Mouse (Mus musculus) small intestine, adult 2 months (tissue): Measurements from ENCODE around the gene Galnt9.

ENCODE experiments used
- CTCF ChIP-seq: fragments of 200-500 bp; IDR thresholded peaks from 2 replicates; pipeline ENCODE4 v1.5.1; 2012; ENCODE audit warnings: low read depth, mild to moderate bottlenecking, control low read depth, inconsistent platforms, low read length, moderate library complexity, mixed read lengths; ENCODE audit not compliant: insufficient replicate concordance, insufficient read length; ENCODE audit errors: extremely low read depth
- POLR2A ChIP-seq: fragments of 200-500 bp; IDR thresholded peaks from 2 replicates; pipeline ENCODE4 v1.6.1; 2012; ENCODE audit warnings: low read depth, mild to moderate bottlenecking, control low read depth, inconsistent platforms, low read length, moderate library complexity

GRCm38 (mm10) chr5:110550841-110551240, 6.7 kb downstream of the Galnt9 start:
- TF ChIP-seq POLR2A = no peak
- TF ChIP-seq CTCF = no peak
